Mouse (Mus musculus): Measurements from ENCODE around the gene Slc2a3.
"Not testable (repeated sequence)": the region's sequence is repeated elsewhere in the genome, so short reads cannot be mapped to it uniquely, and the experiment has no call there.

Slc2a3 gene

DNA sequence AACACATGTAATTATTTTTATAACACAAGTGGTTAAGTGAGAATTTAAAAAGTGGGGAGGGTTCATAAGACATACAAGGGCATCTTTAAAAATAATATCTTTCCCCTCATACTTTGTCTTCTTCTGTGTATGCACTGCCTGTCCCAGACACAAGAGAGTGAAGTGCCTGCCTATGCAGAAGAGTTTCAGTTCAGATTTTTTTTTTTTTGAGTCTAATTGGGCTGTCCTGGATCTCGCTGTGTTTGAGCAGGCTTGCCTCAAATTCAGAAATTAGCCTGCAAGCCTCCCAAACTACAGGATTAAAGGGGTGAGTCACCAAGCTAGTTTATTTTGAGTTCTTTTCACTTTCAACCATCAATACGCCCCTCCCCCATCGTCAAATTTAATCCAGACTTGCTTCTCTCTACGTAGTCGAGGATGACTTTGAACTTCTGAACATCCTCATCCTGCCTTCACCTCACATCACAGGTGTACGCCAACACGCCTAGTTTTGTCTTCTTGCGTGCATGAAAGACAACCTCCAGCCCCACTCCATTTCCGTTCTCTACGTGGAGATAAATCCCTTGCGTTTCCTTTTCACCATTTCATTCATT is 8.7 kb upstream of the Slc2a3 start:
- no peak for DNase-seq (ENCODE audit: low spot score in 2 of 2)

- DNase-seq (ENCODE audit: low spot score in 2 of 2), result peak; percentile 82 to 88
These were observed 3.0 kb upstream of the Slc2a3 start for GRCm38 (mm10) chr6:122804418-122804817.

GRCm38 (mm10) chr6:122801801-122802514 is 518 bp upstream of the Slc2a3 start:
- peak; percentile 60 to 62 for DNase-seq (ENCODE audit: low spot score in 2 of 2)

DNA sequence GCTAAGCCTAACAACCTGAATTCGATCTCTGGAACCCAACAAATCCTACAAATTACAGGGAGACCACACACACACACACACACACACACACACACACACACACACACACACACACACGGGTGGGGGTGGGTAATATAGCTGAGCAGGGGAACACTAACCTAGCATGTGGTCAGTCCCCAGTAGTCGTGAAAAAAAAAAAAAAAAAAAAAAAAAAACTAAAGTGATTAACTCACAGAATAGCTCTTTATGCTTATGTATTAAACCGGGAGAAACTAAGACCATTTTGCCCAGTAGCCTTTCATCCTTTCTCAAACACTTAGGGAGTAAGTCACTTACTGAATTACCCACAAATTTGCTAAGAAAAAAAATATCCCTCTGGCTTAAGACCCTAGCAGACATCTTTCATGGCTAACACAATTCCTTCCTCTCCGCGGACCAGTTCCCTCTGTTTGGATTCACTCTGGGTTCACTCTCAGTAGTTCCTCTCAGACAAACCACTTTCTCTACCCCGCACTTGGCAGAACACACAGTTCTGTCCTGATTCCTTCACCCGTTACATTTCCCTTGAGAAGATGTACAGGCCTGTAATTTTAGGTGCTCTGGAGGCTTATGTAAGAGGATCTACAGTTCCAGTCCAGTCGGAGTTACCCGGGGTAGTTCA is 670 bp downstream of the Slc2a3 start:
- peak in 1 of 2 experiments; percentile 73 for DNase-seq (ENCODE audit: low spot score in 2 of 2)

GRCm38 (mm10) chr6:122795254-122795935 is 6.0 kb downstream of the Slc2a3 start:
- peak; percentile 26 to 28 for DNase-seq (ENCODE audit: low spot score in 2 of 2)

- peak; percentile 75 to 89 for DNase-seq (ENCODE audit: low spot score in 2 of 2)
These were observed 15.2 kb downstream of the Slc2a3 start for GRCm38 (mm10) chr6:122786275-122786674.

- no peak for DNase-seq (ENCODE audit: low spot score in 2 of 2)
These were observed 16.6 kb downstream of the Slc2a3 start for GRCm38 (mm10) chr6:122784866-122785265.

GRCm38 (mm10) chr6:122782164-122782563 is 19.3 kb downstream of the Slc2a3 start:
- DNase-seq (ENCODE audit: low spot score in 2 of 2), result no peak

DNA sequence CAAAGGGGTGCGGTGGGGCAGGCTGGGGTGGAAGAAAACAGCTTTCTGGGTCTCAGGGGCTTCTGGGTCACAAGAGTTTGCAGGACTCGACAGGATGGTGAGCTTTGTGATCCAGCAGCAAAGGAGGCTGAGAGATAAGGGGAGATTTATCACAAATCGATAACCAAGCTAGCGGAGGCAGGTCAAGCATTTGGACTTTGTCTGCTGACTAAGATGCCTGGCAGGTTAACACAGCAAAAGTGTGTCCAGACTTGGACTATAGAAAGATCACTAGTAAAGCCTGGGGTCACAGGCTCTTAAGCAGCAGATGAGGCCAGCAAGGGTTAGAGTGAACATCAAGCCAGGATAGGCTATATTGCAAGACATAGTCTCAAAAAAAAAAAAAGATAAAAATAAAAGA is 20.3 kb downstream of the Slc2a3 start:
- no peak for DNase-seq (ENCODE audit: low spot score in 2 of 2)

- no peak for DNase-seq (ENCODE audit: low spot score in 2 of 2)
These were observed 21.5 kb downstream of the Slc2a3 start for GRCm38 (mm10) chr6:122779916-122780315.

DNA sequence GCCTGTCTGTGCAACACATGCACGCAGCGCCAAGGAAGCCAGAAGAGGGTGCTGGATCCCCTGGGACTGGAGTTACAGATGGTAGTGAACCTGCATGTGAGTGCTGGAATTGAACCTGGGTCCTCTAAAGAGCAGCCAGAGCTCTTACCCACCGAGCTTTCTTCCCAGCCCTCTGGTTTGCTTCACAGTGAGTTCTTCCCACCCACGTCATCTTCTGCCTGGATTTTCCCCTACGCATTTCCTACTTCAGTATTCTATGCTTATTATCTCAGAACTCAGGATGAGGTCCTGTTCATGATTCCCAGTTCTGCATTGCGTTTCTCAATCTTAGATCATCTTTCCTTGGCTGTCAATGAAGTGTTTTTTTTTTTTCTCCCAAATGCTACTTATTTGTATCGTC is 25.4 kb downstream of the Slc2a3 start:
- no peak for DNase-seq (ENCODE audit: low spot score in 2 of 2)

GRCm38 (mm10) chr6:122774345-122774744 is 27.1 kb downstream of the Slc2a3 start:
- DNase-seq (ENCODE audit: low spot score in 2 of 2), result no peak

GRCm38 (mm10) chr6:122772701-122773100 is 28.7 kb downstream of the Slc2a3 start:
- no peak for DNase-seq (ENCODE audit: low spot score in 2 of 2)

GRCm38 (mm10) chr6:122770760-122771315 is 30.6 kb downstream of the Slc2a3 start:
- no peak for DNase-seq (ENCODE audit: low spot score in 2 of 2)

- DNase-seq (ENCODE audit: low spot score in 2 of 2), result peak; percentile 35 to 45
These were observed 31.4 kb downstream of the Slc2a3 start for GRCm38 (mm10) chr6:122769771-122770759.

DNA sequence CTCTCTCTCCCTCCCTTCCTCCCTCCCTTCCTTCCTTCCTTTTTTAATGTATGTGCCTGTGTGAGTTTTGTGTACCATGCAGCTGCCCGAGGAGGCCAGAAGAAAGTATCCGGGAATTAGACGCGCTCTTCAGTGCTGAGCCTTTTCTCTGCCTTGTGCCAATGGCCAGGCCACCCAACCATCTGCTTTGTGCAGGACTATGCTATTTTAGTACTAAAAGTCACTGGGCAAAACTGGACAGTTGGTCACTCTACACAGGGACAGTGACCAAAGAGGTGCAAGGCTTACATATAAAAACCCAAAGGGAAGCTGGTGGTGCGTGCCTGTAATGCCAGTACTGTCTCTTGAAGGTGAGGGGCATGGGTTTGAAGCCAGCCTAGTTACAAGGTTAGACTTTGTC is 33.2 kb downstream of the Slc2a3 start:
- no peak for DNase-seq (ENCODE audit: low spot score in 2 of 2)

- DNase-seq (ENCODE audit: low spot score in 2 of 2), result not testable (repeated sequence)
These were observed 34.4 kb downstream of the Slc2a3 start for GRCm38 (mm10) chr6:122767012-122767411.

DNA sequence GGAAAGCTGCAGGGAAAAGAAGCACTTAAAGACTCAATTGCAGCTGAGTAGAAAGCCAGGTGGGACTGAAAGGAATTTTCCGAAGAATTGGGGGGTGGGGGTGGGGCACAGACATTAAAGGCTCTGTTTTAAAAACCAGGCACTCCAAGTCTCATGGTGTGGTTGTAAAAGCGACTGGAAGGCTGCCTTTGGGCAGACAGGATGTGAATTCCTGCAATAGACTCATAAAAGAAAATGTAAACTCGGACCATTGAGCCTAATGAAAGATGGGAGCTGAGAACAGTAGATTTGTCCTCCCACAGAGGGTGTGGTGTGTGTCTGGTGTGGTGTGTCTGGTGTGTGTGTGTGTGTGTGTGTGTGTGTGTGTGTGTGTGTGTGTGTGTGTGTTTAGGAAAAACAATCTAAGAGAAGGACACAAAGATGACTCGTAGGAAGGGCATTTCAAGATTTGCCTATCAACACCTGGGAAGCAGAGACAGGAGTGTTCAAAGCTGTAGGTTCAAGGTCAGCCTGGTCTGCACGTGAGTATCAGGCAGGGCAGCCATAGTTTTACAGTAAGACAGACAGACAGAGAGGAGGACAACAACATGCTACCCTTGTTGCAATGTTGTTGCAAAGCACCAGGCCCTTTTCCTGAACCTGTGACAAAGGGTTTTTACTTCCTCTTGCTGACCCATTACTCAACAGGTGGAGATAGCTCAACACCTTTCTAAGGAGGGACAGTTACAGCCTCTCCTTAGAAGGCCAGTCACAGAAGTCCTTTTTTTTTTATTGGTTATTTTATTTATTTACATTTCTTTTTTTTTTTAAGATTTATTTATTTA is 35.1 kb downstream of the Slc2a3 start:
- DNase-seq (ENCODE audit: low spot score in 2 of 2), result no peak

DNA sequence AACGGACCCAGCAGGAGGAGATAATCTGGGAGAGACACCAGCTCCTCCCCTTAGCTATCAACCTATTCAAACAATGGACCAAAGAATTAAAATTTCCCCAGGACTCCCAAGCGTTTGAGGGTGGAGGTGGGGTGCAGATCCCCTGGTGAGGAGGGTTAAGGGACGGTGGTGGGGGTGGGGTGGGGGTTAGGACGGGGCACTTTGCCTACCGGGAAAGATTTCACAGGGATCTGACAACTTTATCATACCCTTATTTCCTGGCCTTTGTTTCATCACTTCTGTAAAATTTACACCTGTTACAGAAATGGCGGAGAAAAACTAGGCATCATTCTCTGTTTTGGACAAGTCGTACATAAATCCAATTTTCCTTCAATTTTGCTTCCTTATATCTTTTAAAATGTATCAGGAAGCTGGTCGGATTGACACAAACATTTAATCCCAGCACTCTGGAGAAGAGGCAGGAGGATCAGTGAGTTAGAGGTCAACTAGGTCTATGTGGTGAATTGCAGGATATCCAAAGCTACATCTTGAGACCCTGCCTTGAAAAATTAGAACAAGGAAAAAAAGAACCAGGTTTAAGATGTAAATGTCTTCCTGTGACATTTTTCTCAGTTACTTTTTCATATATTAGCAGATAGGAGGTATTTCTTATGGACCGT is 36.0 kb downstream of the Slc2a3 start:
- no peak for DNase-seq (ENCODE audit: low spot score in 2 of 2)
